Mouse (Mus musculus) kidney, postnatal 10 days (tissue): Measurements from ENCODE around the gene Sowaha.
A peak's percentile ranks its signal among the peaks of the same experiment; 100 is the strongest.

Experiments
- DNase-seq: peaks from one replicate; pipeline ENCODE4 v3.0.0; 2021; ENCODE audit warnings: mixed read lengths

Gene Sowaha

DNA sequence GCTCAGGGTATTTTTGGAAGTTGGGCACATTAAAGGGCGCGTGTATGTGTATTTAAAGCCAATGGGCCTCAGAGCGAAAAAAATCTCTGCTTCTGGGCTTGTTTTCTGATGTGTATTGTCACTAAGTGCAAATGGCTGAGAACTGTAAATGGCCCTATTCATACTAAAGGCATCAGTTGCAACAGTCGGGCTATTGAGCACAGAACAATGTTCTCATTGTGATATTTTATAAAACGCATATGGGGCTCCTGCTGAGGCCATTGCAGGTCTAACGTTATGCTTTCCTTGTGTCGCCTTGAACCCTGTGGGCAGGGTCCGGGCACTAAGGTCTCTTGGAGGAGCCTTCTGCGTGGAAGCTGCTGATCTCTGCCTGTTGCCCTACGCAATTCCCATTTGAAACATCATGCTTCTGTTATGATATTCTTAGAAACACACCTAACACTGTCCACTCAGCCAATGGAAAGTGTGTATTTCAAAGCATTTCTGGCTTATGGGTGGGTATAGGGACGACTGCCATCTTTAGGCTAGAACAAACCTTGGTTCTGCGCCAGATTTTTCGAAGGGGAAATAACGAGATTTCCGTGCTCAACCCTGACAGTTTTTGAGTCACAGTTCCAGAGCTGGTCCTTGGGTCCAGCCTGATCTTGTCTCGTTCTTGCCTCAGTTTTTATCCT, 10.6 kb downstream of the Sowaha start:
- no peak for DNase-seq

- peak; percentile 89 for DNase-seq
Measured at GRCm38 (mm10) chr11:53466231-53466971, 13.7 kb downstream of the Sowaha start.

DNA sequence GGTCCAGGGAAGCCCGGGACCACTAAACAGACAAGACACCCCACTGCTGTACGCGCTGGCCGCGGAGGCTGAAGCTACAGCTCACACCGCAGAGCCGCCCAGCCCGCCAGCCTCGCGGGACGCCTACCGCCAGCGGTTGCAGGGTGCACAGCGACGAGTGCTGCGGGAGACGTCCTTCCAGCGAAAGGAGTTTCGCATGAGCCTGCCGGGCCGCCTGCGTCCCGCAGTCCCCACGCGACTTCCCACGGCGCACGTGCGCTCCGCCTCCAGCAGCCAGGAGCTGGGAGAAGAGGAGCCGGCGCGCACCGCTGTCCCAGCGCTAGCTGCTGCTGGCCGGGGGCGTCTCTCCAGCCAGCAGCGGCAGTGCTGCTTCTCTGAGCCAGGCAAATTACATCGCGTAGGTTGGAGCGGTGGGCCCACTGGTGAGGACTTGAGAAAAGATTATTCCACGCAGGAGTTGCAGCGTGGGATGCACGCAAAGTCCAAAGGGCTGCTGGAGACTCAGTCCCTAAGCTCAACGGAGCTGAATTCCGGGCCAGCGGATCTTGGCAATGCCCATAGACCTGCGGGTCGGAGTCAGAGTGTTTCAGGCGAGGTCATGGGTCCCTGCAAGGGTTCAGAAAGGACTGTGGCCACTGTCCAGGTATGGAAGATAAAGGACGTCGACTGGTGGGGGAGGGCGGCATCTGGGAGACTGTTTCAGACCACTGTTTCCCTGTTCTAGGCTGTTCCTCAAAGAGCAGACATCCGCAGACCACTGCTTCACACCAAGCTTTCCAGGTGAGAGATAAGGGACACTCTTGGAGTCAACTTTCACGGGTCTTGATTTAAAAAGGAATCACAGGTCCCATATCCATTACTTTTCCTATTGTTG, 16.3 kb downstream of the Sowaha start:
- DNase-seq, result peak; percentile 33

DNA sequence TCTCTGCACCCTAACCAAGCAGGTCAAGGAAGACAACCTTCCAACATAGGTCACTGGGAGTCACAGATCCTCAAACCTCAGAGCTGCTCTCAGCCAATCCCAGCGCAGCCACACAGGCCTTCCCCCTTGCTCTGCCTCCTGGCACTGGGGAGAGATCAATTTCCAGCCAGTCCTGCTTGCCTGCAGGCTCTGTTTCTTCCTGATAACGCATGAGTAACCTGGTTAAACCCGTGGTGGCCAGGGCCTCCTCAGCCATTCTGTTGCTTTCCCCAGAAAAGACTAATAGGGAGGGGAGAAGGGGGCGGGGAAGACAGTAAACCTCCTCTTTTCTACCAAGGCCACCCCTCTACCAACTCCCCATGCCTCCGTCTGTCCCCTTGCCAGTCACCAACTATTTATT, 18.3 kb downstream of the Sowaha start:
- no peak for DNase-seq

DNA sequence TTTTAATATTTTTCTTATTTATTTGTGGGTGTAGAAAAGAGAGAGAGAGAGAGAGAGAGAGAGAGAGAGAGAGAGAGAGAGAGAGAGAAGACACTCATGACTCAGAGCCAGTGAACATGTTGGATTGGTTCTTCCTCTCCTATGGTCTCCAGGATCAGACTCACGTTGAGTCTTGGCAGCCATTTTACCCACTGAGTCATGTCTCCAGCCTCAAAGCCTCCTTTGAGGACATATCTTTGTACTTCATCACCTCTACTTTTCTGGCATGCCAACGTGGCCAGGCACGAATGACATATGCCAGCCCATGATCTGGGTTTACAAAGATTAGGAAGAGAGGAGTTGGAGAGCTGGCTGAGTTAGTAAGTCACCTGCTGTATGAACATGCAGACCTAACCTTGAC, 19.9 kb downstream of the Sowaha start:
- DNase-seq, result no peak

DNA sequence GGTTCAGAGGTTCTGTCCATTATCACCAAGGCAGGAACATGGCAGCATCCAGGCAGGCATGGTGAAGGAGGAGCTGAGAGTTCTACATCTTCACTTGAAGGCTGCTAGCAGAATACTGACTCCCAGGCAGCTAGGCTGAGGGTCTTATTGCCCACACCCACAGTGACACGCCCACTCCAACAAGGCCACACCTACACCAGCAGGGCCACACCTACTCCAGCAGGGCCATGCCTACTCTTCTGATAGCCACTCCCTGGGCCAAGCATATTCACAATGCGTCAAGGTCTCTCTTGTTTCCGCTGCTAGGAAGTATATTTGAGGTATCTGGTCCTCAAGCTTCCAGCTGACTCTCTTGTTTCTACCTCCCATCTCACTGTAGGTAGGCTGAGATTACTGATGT, 21.1 kb downstream of the Sowaha start:
- DNase-seq, result no peak

DNA sequence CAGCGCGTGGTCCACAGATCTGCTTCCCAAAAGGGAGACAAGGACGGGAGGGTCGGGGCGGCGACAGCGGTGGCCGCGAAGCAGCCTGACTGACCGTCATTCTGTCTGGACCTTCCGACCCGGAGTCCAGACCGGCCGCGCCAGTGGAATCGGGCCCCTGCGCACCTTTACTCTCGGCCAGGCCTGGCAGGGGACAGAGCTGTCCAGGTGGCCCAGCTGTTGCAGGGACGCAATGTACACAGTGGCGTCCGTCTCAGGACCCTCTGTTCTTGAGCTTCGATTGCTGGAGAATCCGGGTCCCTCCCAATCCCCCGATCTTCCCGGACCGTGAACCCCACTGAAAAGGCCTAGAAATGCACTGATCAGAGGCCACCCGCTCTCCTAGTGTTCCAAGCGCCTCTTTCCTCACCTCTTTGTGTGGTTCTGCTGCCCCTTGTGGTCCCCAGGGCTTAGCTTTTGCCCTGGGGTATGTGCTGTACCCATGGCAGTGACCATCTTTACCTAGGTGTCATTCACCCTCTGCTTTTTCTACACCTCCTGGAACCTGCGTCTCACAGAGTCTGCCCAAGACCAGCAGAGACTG, 22.6 kb downstream of the Sowaha start:
- DNase-seq, result no peak

- peak; percentile 77 for DNase-seq
Measured at GRCm38 (mm10) chr11:53456474-53457371, 23.4 kb downstream of the Sowaha start, which contains the start of the genes Gm10447 and Shroom1. TSS of gene Gm10447 (minus strand) at chr11:53457110. TSS of gene Shroom1 (plus strand) at chr11:53457205.

- no peak for DNase-seq
Measured at GRCm38 (mm10) chr11:53453031-53453430, 27.0 kb downstream of the Sowaha start.

DNA sequence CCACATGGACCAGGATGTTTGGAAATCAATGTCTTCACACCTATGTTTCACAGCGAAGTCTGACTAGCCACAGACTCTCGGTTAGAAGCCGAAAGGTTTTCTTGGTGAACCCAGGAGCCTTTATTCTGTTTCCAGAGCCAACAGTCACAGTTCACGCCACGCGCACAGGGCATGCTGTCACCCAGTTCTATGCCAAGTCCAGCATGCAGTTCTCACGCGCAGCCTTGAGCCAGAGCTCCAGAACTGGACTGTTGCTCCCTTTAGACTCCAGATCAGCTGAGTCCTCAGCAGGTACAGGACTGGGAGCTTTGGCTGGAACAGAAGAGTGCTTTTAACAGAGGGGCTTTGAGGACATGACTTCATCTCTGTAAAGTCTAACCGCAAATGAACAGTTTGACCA, 27.7 kb downstream of the Sowaha start:
- no peak for DNase-seq

DNA sequence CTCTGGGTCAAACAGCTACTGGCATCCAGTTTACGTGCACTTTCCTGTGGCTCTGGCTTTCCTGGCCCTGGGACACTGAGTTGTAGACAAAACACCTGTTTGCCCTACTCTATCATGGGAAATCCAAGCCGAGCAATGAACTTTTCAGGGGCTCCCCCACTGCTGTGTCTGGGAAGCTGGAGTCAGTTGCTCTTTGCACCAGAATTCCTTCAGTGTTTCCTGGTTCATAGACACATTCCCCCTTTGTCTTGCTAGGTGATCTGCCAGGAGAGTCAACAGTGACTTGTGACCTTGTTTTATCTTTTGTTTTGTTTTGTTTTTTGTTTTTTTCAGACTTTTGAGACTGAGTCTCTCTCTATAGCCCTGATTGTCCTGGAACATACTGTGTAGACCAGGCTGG, 28.7 kb downstream of the Sowaha start:
- DNase-seq, result no peak

DNA sequence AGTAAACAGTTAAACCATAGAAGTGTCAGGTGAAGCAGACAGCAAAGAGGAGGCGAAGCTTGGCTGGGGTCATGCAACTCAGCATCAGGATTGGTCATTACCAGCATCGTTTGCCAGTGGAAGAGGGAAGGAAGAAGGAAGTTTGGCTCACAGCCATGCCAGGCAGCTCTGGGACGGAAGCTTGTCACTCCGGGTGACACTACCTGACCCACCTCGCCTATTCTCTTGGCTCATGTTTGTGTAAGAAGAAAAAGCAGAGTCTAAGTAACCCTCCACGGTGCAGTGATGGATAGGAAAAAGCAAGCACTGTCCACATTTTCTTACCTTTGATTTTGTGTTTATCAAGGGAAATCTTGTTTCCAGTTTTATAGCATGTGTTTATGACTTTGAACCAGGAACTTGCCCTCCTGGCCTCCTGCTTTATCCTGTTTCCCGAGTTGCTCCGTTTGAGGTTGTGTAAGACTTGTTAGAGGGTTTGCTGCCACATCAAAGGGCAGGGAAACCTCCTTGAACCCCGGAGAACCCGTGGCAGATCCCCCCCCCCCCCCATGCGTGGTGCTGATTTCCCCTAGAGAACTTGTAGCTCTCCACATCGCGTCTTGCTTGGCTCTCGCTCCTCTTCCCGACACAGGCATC, 29.9 kb downstream of the Sowaha start:
- no peak for DNase-seq

DNA sequence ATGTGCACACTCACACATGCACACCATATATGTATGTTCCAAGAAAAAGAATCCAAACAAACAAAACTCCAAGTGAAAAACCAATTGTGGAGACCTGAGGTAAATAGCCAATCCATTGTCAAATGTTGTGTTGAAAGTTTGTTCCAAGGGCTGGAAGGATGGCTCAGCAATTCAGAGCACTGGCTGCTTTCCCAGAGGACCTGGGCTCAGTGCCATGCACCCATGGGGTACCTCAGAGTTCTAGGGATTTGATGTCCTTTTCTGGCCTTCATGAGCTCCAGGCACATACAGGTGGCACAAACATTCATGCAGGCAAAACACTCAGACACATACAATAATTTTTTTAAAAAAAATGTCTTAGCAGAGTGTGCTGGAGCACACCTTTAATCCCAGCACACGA, 31.5 kb downstream of the Sowaha start:
- peak; percentile 63 for DNase-seq

- DNase-seq, result no peak
Measured at GRCm38 (mm10) chr11:53447996-53448395, 32.1 kb downstream of the Sowaha start.

GRCm38 (mm10) chr11:53446183-53446582, 33.9 kb downstream of the Sowaha start:
- no peak for DNase-seq

DNA sequence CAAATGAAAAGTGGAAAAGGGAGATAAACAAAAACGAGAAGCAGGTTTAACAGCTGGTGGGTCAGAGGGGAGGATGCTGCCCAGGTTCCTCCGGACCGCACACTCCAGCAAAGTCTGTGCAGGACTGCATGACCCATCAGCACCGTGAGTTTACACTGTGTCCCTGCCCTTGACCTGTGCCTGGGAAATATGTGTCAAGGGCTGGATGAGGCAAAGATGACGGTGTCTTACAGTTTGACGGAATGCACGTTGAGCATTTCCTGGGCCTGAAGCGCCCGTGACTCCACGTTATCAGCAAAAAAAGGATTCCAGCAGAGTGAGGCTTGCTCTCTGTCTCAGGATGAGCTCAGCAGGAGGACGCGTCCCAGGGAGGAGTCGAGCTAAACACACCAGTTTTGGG, 34.5 kb downstream of the Sowaha start:
- no peak for DNase-seq

DNA sequence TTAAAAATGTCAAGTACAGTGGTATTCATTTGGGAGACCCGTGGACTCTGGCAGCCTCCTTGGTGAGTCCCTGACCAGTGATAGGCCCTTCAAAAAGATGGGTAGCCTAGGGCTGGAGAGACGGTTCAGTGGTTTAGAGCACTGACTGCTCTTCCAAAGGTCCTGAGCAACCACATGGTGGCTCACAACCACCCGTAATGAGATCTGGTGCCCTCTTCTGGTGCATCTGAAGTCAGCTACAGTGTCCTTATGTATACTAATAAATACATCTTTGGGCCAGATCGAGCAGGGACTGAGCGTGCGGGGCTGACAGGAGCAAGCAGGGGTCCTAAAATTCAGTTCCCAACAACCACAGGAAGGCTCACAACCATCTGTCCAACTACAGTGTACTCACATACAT, 36.2 kb downstream of the Sowaha start:
- DNase-seq, result peak; percentile 59

GRCm38 (mm10) chr11:53441921-53442320, 38.2 kb downstream of the Sowaha start:
- DNase-seq, result no peak

DNA sequence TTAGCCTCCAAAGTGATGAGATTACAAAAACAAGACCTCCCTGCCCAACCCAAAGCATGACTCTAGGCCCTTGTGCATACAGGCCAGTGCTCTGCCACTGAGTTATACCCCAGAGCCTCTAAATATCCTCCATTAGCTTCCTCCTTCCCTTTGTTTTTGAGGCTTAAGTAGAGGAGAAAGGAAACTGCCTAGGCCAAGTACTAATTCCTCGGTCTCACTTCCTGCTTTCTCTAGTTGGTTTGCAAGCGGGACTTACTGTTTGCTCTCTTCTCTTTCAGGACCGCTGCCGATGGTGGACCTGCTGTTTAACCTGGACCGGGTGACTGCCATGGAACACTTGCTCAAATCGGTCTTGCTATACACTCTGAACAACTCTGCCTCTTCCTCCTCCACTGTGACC, 43.7 kb downstream of the Sowaha start:
- DNase-seq, result no peak

DNA sequence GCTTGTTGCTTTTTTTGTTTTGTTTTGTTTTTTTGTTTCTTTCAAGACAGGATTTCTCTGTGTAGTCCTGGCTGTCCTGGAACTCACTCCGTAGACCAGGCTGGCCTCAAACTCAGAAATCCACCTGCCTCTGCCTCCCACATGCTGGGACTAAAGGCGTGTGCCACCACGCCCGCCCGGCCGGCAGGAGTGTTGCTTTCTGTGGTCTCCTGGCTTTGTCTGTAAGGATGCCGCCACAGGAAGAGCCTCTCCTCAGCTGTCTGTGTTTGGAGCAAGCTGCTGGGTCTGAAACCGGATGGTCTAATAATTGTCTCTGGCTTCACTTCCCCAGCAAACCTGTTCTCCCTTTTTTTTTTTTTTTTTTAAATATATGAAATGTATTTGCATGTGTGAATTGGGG, 44.6 kb downstream of the Sowaha start:
- no peak for DNase-seq

DNA sequence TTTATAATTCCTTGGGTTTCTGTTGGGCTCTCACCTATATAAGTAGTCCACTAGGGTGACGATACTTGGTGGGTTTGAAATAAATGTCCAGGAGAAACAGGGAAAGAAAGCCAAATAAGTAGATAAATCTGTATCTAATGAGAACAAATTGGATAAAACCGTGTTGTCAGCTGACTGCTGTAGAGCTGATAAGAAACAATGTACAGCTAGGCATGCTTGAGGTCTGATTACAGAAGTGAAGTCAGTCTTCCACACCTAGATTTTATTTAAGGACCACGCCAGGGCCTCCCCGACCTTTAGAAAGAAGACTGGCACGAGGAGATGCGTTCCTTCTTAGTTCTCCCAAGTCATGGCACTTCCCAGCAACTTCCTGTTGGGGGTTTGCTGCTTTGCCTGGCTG, 47.0 kb downstream of the Sowaha start:
- DNase-seq, result no peak
